Mouse (Mus musculus): Measurements from ENCODE around the gene Ccpg1os. TPM values are rescaled to one million over a fixed set of nuclear protein-coding genes. Genes with fewer than 3 reads are reported as not detected.
A peak's percentile ranks its signal among the peaks of the same experiment; 100 is the strongest.

Gene Ccpg1os
- polyA plus RNA-seq, 1 experiment from 2014 or later = 12.0 TPM

DNA sequence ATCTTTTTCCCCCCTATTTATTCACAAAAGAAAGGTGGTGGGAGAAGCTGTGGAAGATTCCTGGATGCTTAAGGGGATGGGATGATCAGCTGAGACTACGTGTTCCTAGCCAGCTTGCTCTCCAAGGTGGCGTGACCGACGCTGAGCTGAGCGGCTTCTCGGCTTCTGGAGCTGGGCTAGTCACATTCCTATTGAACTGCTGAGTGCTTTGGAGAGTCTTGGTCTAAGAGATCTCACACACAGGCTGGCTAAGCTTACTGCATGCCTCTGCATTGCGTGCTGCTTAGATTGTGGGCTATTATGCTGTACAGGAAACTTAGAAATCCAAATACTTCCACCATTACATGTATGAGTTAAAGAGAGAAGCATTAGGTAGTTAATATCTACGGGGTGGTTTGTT is 18.9 kb upstream of the Ccpg1os start:
- Histone ChIP-seq H3K9me3 (no peaks in the 10 kb centered on the region), H3K36me3 (no peaks in the 10 kb centered on the region), H3K27me3 (replicated peaks) (no peaks in the 10 kb centered on the region), H3K4me2 (replicated peaks) (no peak overlapping the region), H3K27ac (no peak overlapping the region), H3K4me1 (replicated peaks) (no peaks in the 10 kb centered on the region), H3K4me3 (replicated peaks) (no peak overlapping the region), H3K9ac (no peak overlapping the region)
- WGBS = 87% methylated on average over 8 of the region's 8 CpGs
- no peak for ATAC-seq

DNA sequence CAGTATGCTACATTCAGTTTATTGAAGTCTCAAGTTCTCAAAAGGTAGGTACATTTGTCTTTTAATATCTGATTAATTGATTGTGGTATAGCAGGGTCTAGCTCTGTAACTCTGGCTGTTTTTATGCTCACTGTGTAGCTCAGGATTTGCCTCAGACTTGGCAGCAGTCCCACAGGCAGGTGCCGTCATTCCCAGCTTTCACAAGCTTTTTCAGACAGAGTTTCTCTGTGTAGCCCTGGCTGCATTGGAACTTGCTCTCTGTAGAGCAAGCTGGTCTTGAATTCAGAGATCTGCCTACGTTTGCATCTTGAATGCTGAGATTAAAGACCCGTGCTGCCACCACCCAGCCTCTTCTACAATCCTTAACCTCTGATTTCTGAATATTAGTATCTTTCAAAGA is 17.0 kb upstream of the Ccpg1os start:
- 66% methylated on average over 3 of the region's 3 CpGs for WGBS
- Histone ChIP-seq H3K4me2 (replicated peaks) (no peak overlapping the region), H3K27ac (no peak overlapping the region), H3K9me3 (no peaks in the 10 kb centered on the region), H3K4me3 (replicated peaks) (no peak overlapping the region), H3K27me3 (replicated peaks) (no peaks in the 10 kb centered on the region), H3K4me1 (replicated peaks) (no peaks in the 10 kb centered on the region), H3K9ac (no peak overlapping the region), H3K36me3 (no peaks in the 10 kb centered on the region)
- ATAC-seq = peak; percentile 56; the same call in 1 of the 2 replicates

DNA sequence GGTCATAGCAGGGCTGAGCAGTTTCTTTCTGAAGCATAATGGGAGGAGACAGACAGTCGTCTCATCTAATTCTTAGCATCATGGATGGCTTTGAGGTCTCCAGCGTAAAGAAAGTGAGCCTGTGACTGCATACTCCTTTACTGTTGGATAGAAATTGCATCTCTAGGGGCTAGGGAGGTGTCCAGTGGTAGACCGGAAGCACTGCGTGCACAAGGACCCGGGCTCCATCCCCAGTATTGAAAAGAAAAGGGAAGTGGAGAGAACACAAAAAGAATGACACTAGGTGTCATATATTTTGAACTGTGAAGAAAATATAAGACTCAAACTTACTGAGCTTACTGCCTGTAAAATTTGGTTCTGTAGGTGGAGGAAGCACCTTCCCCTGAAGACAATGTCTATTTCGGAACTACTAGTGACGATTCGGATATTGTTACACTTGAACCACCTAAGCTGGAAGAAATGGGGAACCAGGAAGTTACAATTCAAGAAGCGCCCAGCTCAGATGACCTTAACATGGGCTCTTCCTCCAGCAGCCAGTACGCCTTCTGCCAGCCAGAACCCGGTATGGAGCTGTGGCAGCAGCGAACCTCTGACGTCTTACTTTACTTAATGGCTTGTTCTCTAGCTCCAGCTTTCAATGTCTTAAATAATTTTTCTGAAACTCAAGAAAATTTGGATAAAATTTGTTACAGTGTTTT is 16.3 kb upstream of the Ccpg1os start:
- H3K4me1 ChIP-seq (replicated peaks) = no peaks in the 10 kb centered on the region
- no peak overlapping the region for H3K9ac ChIP-seq
- H3K9me3 ChIP-seq = no peaks in the 10 kb centered on the region
- H3K4me3 ChIP-seq (replicated peaks) = no peak overlapping the region
- H3K36me3 ChIP-seq = no peaks in the 10 kb centered on the region
- no peak overlapping the region for H3K27ac ChIP-seq
- H3K4me2 ChIP-seq (replicated peaks) = no peak overlapping the region
- no peak for ATAC-seq
- WGBS = 89% methylated on average over 13 of the region's 13 CpGs
- no peaks in the 10 kb centered on the region for H3K27me3 ChIP-seq (replicated peaks)

DNA sequence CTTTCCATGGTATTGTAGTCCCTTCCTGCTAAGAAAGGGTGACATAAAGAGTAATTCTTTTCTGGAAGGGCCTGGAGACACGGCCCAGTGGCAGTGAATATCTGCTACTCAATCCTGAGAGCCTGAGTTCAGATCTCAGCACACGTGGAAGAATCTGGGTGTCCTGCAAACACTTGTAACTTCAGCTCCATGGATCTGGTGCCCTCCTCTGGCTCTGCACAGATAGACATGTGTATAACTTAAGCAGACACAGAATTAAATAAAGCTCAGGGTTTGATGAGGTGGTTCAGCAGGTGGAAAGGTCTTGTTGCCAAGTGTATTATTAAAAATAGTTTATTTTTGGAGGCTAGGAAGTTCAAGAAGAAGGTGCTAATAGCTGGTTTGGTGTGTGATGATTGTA is 15.3 kb upstream of the Ccpg1os start:
- no peaks in the 10 kb centered on the region for H3K27me3 ChIP-seq (replicated peaks)
- no peak for ATAC-seq
- 66% methylated on average over 2 of the region's 2 CpGs for WGBS

DNA sequence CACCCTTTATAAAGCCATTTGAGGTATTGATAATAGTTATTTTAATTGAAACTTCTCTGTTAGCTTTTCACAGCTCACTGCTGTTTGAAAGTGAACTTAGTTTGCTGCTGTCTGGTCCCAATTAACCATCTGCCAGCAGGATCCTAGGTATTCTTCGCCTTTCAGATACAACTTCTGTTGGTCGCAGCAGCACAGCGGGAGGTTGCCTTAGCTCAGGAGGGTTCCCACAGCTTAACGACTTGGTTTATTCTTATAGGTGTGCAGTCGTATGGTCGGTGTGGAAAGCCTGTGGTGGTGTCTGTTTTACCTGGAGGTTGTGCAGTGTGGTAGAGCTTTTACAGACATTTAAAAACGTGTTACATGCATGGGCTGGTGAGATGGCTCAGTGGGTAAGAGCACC is 11.6 kb upstream of the Ccpg1os start:
- Histone ChIP-seq H3K9me3 (no peaks in the 10 kb centered on the region), H3K27ac (no peak overlapping the region), H3K4me1 (replicated peaks) (no peaks in the 10 kb centered on the region), H3K27me3 (replicated peaks) (no peaks in the 10 kb centered on the region), H3K4me2 (replicated peaks) (no peak overlapping the region), H3K4me3 (replicated peaks) (no peak overlapping the region), H3K36me3 (no peaks in the 10 kb centered on the region), H3K9ac (no peak overlapping the region)
- 72% methylated on average over 7 of the region's 7 CpGs for WGBS
- no peak for ATAC-seq

More for the DNA sequence above, 15.3 kb upstream of the Ccpg1os start:
- H3K27ac ChIP-seq = no peak overlapping the region
- no peak overlapping the region for H3K4me3 ChIP-seq (replicated peaks)
- H3K9me3 ChIP-seq = no peaks in the 10 kb centered on the region
- H3K36me3 ChIP-seq = no peaks in the 10 kb centered on the region
- no peak overlapping the region for H3K9ac ChIP-seq
- no peak overlapping the region for H3K4me2 ChIP-seq (replicated peaks)
- H3K4me1 ChIP-seq (replicated peaks) = no peaks in the 10 kb centered on the region

DNA sequence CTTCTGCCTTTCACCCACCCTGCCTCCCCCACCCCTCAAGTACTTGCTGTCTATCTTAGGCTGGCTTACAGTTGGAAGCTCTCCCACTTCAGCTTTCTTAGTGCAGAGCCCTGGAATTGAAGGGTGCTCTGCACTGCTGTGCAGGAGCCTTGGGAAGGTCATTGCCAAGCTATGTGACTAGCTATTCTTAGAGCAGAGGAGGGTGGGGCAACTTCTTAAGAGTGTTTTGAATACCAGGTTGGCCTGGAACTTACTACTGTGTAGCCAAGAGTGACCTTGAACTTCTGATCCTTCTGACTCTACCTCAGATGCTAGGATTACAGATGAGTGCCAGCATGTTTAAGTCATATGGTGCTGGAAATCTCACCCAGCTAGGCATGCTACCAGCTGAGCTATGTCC is 11.0 kb upstream of the Ccpg1os start:
- ATAC-seq = no peak
- Histone ChIP-seq H3K9ac (no peak overlapping the region), H3K4me1 (replicated peaks) (no peaks in the 10 kb centered on the region), H3K36me3 (no peaks in the 10 kb centered on the region), H3K27ac (no peak overlapping the region), H3K4me3 (replicated peaks) (no peak overlapping the region), H3K9me3 (no peaks in the 10 kb centered on the region), H3K4me2 (replicated peaks) (no peak overlapping the region), H3K27me3 (replicated peaks) (no peaks in the 10 kb centered on the region)

DNA sequence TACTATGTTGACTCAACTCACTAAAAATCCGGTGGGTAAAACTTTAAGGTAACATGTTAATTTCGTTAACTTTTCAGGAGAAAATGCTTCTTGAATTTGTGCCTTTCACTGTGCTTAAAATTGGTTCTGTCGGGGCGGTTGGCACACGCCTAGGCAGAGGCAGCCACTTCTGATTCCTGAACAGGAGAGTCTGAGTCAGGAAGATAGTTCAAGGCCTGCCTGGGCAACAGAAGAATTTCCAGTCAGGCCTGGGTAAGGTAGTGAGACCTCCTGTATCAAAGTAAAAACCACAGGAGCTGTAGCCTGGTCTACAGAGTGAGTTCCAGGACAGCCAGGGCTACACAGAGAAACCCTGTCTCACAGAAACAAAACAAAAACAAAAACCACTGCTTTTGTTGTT is 7.4 kb upstream of the Ccpg1os start:
- no peaks in the 10 kb centered on the region for H3K9me3 ChIP-seq
- no peaks in the 10 kb centered on the region for H3K4me1 ChIP-seq (replicated peaks)
- ATAC-seq = no peak
- H3K27ac ChIP-seq = no peak overlapping the region
- WGBS = 90% methylated on average over 5 of the region's 5 CpGs
- H3K36me3 ChIP-seq = no peaks in the 10 kb centered on the region
- H3K27me3 ChIP-seq (replicated peaks) = no peaks in the 10 kb centered on the region
- no peak overlapping the region for H3K4me2 ChIP-seq (replicated peaks)
- no peak overlapping the region for H3K9ac ChIP-seq
- no peak overlapping the region for H3K4me3 ChIP-seq (replicated peaks)

DNA sequence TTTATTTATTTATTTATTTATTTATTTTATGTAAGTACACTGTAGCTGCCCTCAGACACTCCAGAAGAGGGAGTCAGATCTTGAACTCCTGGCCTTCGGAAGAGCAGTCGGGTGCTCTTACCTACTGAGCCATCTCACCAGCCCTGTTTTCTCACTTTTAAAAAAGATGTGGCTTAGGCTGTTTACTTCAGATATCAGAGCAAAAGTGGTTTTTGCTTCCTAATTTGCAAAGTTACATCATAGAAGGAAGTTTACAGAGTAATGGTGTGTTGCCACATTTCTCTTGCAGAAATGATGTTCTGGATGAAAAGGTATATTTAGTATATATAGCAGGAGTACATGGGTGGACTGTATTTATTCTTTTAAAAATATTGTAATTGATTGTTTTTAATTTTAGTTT is 6.2 kb upstream of the Ccpg1os start:
- Histone ChIP-seq H3K9me3 (no peaks in the 10 kb centered on the region), H3K36me3 (no peaks in the 10 kb centered on the region), H3K4me3 (replicated peaks) (no peak overlapping the region), H3K9ac (no peak overlapping the region), H3K4me2 (replicated peaks) (no peak overlapping the region), H3K27ac (no peak overlapping the region), H3K27me3 (replicated peaks) (no peaks in the 10 kb centered on the region), H3K4me1 (replicated peaks) (no peaks in the 10 kb centered on the region)
- ATAC-seq = no peak
- 96% methylated on average over 2 of the region's 2 CpGs for WGBS

DNA sequence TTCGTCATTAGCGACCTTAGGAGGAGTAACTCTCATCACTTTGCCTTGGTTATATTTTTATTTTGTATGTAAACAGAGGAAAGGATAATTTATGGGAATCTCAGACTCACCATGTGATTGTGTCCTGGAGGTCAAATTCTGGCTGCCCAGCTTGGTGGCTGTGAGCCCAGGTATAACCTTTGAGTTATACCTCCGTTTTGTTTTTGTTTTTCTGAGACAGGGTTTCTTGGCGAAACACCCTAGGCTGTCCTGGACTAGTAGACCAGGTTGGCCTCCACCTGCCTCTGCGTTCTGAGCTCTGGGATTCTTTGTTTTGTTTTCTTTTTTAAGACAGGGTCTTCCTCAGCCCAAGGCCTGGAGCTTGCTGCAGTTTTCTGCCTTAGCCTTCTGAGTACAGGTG is 3.5 kb upstream of the Ccpg1os start:
- WGBS = 87% methylated on average over 5 of the region's 5 CpGs
- Histone ChIP-seq H3K9ac (no peak overlapping the region), H3K4me3 (replicated peaks) (no peak overlapping the region), H3K27ac (no peak overlapping the region), H3K36me3 (no peaks in the 10 kb centered on the region), H3K4me1 (replicated peaks) (peaks cover 5% of the 10 kb centered on the region), H3K27me3 (replicated peaks) (no peaks in the 10 kb centered on the region), H3K4me2 (replicated peaks) (no peak overlapping the region), H3K9me3 (no peaks in the 10 kb centered on the region)
- ATAC-seq = no peak

DNA sequence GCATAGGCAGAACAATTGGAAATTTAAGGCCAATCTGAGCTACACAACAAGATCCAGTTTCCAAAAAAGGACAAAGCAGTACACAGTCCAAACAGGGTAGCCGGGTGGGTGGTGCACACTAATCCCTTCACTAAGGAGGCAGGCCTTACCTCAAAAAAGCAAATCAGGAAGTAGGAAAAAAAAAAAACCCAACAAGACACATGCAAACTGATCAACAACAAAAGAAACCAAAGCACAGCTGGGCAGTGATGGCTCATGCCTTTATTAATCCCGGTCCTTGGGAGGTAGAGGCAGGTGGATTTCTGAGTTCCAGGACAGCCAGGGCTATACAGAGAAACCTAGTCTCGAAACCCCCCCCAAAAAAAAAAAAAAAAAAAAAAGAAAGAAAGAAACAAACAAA is 2.5 kb upstream of the Ccpg1os start:
- H3K4me3 ChIP-seq (replicated peaks) = no peak overlapping the region
- no peaks in the 10 kb centered on the region for H3K36me3 ChIP-seq
- H3K9me3 ChIP-seq = no peaks in the 10 kb centered on the region
- no peaks in the 10 kb centered on the region for H3K27me3 ChIP-seq (replicated peaks)
- ATAC-seq = no peak
- no peak overlapping the region for H3K4me2 ChIP-seq (replicated peaks)
- 69% methylated on average over 3 of the region's 3 CpGs for WGBS
- peaks cover 5% of the 10 kb centered on the region for H3K4me1 ChIP-seq (replicated peaks)
- H3K9ac ChIP-seq = no peak overlapping the region
- no peak overlapping the region for H3K27ac ChIP-seq

DNA sequence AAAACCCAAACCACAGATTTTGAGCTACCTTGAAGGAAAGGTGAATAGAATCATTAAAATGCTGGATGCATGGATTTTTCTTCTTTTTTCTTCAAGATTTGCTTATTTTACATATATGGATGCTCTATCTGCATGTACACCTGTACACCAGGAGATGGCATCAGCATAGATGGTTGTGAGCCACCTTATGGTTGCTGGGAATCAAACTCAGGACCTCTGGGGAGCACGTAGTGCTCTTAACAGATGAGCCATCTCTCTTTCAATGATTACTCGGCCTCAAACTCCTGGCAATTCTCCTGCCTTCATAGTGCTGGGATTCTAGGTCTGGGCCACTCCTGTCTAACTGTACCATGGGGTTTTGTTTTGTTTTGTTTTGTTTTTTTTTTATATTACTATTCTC is 2.1 kb downstream of the Ccpg1os start:
- no peak overlapping the region for H3K4me3 ChIP-seq (replicated peaks)
- H3K9me3 ChIP-seq = no peaks in the 10 kb centered on the region
- WGBS = 64% methylated on average over 2 of the region's 2 CpGs
- H3K4me1 ChIP-seq (replicated peaks) = peaks cover 5% of the 10 kb centered on the region
- no peak overlapping the region for H3K9ac ChIP-seq
- H3K36me3 ChIP-seq = no peaks in the 10 kb centered on the region
- no peak overlapping the region for H3K27ac ChIP-seq
- H3K4me2 ChIP-seq (replicated peaks) = no peak overlapping the region
- no peaks in the 10 kb centered on the region for H3K27me3 ChIP-seq (replicated peaks)
- ATAC-seq = no peak

DNA sequence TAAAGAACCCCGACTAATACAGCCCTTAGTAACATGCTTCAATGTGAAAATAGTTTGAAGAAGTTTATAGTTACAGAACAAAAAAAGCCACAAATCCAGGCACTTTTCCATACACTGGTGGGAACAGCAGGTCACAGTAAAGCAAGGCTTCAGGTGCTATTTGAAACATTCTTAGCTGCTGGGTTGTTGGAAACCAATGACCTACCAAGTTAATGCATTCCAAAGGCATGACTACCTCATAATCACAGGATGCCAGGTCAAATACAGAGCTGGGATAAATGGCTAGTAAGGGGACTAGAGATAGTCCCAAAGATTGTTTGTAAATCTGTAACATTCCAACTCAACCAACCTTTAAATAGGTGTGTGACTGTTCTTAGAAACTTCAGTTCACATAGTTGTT is 9.9 kb downstream of the Ccpg1os start:
- no peak for ATAC-seq
- H3K27ac ChIP-seq = no peak overlapping the region
- H3K27me3 ChIP-seq (replicated peaks) = no peaks in the 10 kb centered on the region
- H3K9ac ChIP-seq = no peak overlapping the region
- no peaks in the 10 kb centered on the region for H3K9me3 ChIP-seq
- H3K4me3 ChIP-seq (replicated peaks) = no peak overlapping the region
- no peaks in the 10 kb centered on the region for H3K4me1 ChIP-seq (replicated peaks)
- H3K4me2 ChIP-seq (replicated peaks) = no peak overlapping the region
- no peaks in the 10 kb centered on the region for H3K36me3 ChIP-seq
- 92% methylated on average over 1 of the region's 1 CpGs for WGBS

DNA sequence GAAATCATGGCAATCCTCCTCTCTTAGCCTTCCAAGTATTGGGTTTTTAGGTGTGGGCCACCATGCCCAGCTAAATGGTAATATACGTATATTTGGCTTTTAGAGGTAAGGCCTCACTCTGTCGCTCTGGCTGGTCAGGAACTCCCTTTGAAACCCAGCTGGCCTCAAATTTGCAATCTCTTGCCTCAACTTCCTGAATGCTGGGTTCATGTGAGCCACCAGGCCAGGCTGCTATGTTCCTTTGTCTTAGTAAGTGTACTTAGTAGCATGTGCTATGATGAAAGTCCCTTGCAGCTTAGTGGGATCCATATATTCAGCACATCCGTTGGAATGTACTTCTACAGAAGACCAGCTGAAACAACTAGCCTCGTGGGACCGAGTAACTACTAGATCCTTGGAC is 10.4 kb downstream of the Ccpg1os start:
- no peak overlapping the region for H3K9ac ChIP-seq
- no peak for ATAC-seq
- no peak overlapping the region for H3K27ac ChIP-seq
- no peaks in the 10 kb centered on the region for H3K27me3 ChIP-seq (replicated peaks)
- WGBS = 84% methylated on average over 5 of the region's 5 CpGs
- H3K4me1 ChIP-seq (replicated peaks) = no peaks in the 10 kb centered on the region
- H3K4me3 ChIP-seq (replicated peaks) = no peak overlapping the region
- H3K9me3 ChIP-seq = no peaks in the 10 kb centered on the region
- H3K4me2 ChIP-seq (replicated peaks) = no peak overlapping the region
- no peaks in the 10 kb centered on the region for H3K36me3 ChIP-seq
